Mouse (Mus musculus) granulocyte monocyte progenitor cell, adult 5-6 weeks (primary cell): ENCODE results near the gene Taok1. TPM values are rescaled to one million over a fixed set of nuclear protein-coding genes. Genes with fewer than 3 reads are reported as not detected.

Experiments used
- ATAC-seq: replicated peaks from 2 replicates; pipeline ENCODE4 v1.8.0; 2016; ENCODE audit warnings: mild to moderate bottlenecking, moderate TSS enrichment, inconsistent platforms; ENCODE audit not compliant: poor library complexity, severe bottlenecking
- total RNA-seq, 2 experiments: library from RNA; stranded (forward) in 1 of 2; stranded (reverse) in 1 of 2; fragments of 200-712, 200-1000 nt in 1 of 2; fragments of >200 nt in 1 of 2; fragmentation: Nextera tagmentation in 1 of 2; gene quantifications; 2 replicates each; pipeline ENCODE4 v1.2.3; 2014 to 2017

Gene Taok1
- total RNA-seq, 2 experiments from 2014 or later: 23.6 to 30.2 TPM

DNA sequence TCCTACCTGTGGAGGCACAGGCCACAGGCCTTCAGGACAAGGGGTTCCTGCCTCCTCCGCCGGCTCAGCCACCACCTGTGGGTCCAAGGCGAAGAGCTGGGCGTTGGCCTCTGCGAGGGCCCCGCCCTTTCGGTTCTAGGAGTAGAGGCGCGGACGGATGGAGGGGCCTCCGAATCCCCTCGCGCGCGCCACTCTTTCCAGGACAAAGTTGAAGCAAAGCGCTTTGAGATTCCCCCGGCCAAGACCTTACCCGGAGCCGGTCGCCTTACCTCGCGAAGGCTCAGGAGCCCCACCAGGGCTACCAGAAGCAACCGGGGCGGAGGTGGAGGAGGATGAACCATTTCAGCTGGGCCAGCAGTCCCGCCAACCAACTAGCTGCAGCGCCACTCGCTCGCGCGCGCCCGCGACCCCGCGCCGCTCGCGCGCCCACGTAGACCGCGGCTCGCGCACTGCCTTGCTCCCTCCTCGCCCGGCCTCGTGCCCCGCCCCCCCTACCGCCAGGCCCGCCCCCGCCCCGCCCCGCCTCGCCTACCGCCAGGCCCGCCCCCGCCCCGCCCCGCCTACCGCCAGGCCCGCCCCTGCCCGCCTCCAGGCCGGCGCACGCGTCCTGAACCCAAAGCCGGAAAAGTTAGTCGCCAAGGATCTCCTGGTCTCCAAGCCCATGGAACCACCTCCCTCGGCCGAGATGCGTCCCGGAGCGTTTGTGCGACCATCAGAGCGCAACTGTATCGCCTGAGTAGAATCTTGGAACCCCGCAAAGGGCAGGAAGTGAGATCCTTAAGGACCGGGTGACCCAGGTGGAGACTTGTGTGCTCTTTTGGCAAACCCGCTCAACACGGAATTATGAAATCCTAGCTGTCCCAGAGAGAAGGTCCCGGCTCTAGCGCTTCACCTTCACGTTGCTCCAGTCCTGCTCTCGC, 94.5 kb downstream of the Taok1 start:
- peak; percentile 47 for ATAC-seq

DNA sequence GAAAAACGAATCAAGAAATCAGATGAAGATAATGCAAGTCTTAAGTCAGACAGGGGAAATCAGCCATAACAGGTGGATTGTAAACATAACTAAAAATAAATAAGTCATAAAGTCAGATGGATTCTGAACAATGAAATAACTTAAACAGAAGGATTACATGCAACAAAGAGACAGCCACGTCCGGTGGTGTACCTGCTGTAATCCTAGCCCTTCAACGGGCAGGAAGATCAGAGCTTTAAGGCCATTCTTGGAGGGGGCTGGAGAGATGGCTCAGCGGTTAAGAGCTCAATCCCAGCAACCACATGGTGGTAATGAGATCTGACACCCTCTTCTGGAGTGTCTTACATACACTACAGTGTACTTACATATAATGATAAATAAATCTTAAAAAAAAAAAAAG, 96.3 kb downstream of the Taok1 start:
- no peak for ATAC-seq

DNA sequence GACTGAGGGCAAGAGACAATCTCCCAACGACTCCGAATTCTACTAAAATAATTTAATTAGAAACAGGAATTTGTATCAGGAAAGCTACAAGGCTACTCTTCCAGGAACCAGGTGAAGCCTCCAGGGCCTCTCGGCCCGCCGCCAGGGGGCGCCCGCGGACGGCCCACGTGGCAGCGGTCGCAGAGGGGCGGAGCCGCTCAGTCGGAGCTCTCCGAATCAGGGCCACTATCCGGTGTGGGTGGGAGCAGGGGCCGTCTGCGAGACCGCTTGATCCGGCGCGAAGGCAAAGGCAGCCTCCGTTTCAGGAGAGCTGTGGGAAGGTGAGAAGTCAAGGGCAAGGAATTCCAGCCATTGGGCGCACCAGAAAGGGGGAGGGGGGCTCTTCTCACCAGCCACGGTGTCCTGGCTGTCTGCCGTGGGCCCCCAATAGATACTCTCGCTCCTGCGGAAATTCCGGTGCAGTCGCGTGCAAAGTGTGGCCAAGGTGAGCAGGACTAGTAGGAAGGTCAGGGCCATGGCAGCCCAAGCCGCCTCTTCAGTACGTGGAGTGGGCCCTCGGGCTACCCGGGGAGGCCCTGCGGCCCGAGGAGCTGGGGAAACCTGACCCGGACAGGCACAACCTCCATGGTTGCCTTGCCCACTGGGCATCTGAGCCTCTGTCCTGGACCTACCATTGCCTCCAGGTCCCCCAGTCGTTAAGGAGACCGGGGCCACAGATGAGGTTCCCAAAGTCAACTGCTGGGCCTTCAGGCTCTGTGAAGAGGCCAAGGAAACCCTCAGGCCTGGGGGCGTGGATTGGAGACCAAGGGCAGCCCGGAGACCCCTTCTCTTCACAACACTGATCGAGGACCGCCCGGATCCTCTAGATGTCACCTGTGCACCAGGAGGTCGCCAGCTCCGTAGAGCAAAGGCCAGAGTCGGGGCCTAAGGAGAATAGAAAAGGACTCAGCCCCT, 99.3 kb downstream of the Taok1 start:
- peak; percentile 72 for ATAC-seq

DNA sequence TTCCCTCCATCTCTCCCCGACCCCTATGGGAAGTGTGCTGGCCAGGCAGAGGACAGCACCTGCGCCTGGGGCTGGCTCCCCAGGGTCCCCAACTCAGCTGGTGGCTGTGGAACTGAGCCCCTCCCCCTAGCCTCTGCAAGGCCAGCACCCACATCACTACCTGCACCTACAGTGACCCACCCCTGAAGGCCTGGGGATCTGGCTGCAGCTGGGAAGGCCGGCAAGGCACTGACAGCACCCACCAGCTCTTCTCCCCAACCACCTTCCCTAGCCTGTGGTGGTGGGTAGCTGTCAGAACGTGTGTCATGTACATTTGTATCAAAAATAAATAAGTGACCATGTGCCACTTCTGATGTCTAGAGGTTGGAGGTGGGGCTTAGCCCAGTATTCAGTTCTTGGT, 100.2 kb downstream of the Taok1 start:
- no peak for ATAC-seq

DNA sequence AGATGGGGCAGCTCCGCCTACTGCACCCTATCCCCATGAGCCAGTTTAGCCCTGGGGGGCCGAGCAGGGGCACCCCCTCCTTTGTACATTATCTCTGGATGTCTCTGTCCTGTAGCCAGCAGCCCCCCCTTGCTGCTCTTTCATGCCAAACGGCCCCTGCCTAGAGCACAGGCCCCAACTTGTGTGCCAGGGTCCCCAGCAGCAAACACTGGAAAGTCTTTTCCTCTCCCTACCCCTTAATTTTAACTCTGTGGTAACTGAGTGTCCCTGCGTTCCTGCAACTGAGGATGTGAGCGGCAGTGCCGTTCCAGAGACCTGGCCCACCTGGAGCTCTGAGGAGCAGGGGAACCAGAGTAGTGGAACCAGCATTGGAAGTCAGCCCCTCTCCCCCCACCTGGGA, 100.7 kb downstream of the Taok1 start:
- ATAC-seq: no peak

DNA sequence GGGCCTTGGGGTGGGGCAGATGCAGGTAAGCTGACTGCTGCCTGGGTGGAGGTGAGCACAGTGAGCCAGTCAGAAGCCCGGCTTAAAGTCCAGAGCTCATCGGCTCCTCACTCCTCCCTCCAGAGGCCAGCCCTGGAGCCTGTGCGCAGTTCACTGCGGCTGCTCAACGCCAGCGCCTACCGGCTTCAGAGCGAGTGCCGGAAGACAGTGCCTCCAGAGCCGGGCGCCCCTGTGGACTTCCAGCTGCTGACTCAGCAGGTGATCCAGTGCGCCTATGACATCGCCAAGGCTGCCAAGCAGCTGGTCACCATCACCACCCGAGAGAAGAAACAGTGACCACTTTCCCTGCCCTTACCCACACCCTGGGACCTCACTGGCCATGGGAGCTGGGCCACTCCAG, 101.3 kb downstream of the Taok1 start:
- ATAC-seq: no peak

GRCm38 (mm10) chr11:77505291-77505980, 102.2 kb downstream of the Taok1 start:
- ATAC-seq: no peak

DNA sequence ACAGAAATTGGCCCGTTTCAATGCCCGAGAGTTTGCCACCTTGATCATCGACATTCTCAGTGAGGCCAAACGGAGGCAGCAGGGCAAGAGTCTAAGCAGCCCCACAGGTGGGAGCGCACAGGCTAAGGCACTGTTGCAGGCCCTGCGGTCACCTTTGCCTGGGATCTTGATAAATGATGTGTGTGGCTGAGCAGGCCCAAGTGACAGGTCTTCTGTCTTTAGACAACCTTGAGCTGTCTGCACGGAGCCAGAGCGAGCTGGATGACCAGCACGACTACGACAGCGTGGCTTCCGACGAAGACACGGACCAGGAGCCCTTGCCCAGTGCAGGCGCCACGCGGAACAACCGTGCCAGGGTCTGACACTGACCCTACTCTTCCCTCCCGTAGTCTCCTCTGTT, 103.2 kb downstream of the Taok1 start:
- no peak for ATAC-seq

- ATAC-seq: no peak
These were observed 104.1 kb downstream of the Taok1 start for GRCm38 (mm10) chr11:77503511-77503910.

GRCm38 (mm10) chr11:77502481-77502880, 105.1 kb downstream of the Taok1 start:
- no peak for ATAC-seq

GRCm38 (mm10) chr11:77501971-77502370, 105.6 kb downstream of the Taok1 start:
- ATAC-seq: no peak

DNA sequence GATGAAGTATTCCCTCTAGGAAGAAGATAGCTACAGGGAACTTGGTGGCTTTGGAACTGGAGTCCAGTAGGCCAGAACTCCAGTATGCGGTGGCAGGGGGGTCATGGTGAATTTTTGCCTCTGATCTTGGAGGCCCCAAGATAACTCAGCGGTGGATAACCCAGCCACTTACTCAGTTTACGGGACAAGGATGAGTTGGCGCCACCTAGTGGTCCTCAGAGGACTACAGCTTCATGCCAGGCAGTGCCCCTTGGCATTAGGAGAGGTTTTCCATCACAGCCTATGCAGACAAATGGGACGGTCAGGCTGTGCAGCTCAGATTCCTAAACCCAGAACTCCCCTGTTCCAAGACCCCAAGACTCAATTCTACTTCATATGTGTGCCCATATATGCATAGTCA, 106.2 kb downstream of the Taok1 start:
- peak; percentile 57 for ATAC-seq

DNA sequence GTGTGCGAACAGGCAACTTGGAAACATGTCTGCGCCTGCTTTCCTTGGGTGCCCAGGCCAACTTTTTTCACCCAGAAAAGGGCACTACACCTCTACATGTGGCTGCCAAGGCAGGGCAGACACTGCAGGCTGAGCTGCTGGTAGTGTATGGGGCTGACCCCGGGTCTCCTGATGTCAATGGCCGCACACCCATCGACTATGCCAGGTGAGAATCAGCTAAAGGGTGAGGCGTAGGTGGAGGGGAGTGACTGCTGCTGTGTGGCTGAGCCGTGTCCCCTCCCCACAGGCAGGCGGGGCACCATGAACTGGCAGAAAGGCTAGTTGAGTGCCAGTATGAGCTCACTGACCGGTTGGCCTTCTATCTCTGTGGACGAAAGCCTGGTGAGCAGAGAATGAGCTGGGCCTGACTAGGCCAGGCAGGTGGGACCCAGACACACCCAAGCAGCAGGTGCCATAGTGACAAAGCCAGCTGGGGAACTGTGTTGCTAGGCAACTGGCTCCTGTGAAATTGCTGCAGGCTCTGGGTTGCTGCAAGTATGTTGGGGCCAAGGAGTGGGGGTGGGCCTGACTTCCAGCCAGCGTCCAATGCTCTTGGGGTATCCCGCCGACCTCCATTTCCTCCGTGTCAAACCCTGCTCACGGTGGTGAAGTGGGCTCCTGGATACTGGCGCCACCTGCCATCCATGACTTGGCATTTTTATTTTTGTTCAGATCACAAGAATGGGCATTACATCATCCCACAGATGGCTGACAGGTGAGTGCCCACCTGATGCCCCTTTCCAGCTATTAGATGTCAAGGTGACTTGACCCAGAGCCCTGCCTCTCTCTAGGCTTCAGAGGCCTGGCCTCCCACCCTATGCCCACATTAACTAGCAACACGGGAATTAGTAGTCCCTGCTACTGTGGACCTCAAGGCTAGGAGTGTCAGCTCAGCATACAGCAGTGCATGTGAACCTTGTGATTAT, 107.0 kb downstream of the Taok1 start:
- ATAC-seq: no peak

DNA sequence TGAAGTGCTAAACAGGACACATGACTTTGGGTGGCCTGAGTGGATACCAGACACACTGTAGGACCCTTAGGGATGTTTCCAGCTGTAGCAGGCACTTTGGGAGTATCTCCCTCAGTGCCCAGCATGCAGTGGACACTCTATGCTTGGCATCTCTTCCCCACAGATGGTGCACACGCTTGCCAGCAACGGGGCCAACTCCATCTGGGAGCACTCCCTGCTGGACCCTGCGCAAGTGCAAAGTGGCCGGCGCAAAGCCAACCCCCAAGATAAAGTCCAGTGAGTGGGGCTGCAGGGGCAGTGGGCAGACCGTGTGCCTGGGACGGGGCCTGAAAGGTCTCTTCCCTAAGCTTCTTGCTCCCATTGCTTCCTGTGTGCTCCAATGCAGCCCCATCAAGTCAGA, 108.3 kb downstream of the Taok1 start:
- no peak for ATAC-seq

GRCm38 (mm10) chr11:77498261-77499139, 109.1 kb downstream of the Taok1 start:
- ATAC-seq: no peak

DNA sequence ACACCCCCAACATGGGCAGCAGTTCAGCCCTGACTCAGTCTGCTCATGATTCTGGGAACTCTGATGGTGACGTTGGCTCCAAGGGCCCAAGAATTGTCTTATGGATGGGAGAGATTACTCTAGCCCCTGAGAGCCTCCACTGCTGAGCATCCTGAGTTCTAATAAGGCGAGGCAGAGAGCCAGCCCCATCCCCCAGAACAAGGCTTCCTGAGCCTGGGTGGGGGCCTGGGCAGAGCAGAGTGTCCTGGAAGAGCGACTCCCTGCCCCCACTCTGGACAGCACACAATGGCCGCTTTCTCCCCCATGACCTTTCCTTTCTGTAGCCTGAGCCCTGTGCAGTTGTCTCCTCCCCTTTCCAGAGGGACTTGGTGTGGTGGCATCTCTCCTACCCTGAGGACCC, 109.8 kb downstream of the Taok1 start:
- ATAC-seq: no peak

- peak; percentile 8 for ATAC-seq
These were observed 110.3 kb downstream of the Taok1 start for GRCm38 (mm10) chr11:77497341-77497756.

DNA sequence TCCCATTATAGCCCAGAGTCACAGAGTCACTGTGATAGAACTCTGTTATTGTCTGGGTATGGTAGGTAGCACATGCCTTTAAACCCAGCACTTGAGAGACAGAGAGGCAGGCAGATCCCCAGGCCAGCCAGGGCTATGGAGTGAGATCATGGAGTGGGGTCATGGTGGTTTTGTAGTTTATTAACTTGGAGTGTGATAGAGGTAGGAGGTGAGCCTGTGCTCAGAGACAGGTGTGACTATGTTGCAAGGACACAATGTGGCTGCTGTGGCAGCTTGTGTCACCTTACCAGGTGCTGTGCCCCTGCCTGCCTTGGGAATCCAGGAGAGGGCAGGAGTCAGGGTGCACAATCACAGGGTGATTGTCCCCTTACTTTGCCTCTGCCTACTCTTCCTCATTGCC, 112.1 kb downstream of the Taok1 start:
- ATAC-seq: no peak
